Mouse (Mus musculus) layer of hippocampus, adult 2 months (tissue): ENCODE data around the gene ccdc198. TPM values are rescaled to one million over a fixed set of nuclear protein-coding genes. Genes with fewer than 3 reads are reported as not detected.

Experiments
- DNase-seq, 2 experiments: peaks; one replicate each; pipeline ENCODE4 v3.0.0; 2022; ENCODE audit warnings: low spot score in 2 of 2
- H3K27ac ChIP-seq: fragments of 200-600 bp; 2 replicates; pipeline ENCODE4 v1.8.1; 2022
- H3K4me3 ChIP-seq: fragments of 200-600 bp; 2 replicates; pipeline ENCODE4 v1.8.1; 2022; ENCODE audit warnings: mild to moderate bottlenecking
- CTCF ChIP-seq: fragments of 200-600 bp; conservative IDR thresholded peaks from 2 replicates; pipeline ENCODE4 v1.8.1; 2022; ENCODE audit warnings: antibody characterized with exemption, mild to moderate bottlenecking, moderate library complexity
- total RNA-seq, 2 experiments: library from RNA; stranded (reverse); gene quantifications; 2 replicates each; pipeline ENCODE4 v1.2.3; 2021

Gene ccdc198
- total RNA-seq, 2 experiments from 2014 or later, result not detected

DNA sequence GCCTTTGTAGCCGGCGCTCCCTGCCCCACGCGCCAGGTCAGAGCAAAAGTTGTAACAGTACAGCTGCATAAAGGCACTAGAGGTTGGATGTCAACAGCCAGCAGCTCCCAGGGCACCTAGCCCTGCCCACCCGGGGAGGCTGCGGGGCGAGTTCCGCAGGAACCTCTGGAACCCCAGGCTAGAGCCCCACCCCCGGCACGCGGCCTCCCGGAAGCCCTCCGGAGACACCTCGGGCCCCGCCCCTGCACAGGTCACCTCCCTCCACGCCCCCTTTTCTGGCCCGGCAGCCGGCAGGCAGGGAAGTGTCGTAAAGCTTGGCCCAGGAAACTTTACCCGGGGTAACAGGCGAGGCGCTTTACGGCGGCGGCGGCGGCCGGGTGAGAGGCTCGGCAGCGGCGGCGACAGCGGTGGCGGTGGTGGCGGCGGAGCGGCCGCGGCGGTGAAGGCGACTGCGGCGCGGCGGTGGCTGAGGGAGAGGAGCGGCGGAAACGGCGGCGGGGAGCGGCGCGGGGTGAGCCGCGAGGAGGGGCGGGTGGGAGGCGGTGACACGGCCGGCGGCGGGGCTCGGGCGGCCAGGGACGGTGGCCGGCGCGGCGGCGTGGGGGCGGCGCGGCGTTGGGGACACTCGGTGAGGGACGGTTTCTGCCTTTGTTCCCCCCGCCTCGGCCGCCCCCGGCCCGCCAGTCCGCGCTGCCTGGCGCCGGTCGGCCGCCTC, 73.2 kb downstream of the ccdc198 start, which contains the start of gene Naa30:
Gene Naa30, plus strand, starts transcription at position 360 of the 715 bp plus-strand sequence.
- peak within 1 kb of the TSS; percentile 94 for H3K27ac ChIP-seq
- TF ChIP-seq CTCF, result no peak
- peak; percentile 95 to 96 for DNase-seq
- H3K4me3 ChIP-seq, result peak within 1 kb of the TSS; percentile 68

DNA sequence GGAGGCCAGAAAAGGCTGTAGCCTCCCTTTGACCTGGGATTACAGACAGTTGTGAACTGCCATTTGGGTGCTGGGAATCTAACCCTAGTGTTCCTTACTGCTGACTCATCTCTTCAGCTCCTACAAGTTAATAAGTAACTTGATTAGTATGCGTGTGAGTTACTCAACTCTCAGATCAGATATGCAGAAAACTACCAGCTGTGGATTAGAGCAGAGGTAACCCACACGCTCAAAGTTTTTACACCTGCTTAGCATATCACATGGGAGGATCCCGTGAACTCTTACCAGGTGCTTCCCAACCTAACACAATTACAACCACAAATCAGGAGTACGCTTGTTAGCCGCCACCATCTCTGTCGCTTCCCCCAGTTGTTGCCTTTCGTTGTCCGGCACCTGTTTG, 74.0 kb downstream of the ccdc198 start:
- no peak for DNase-seq
- no peak for TF ChIP-seq CTCF
- Histone ChIP-seq H3K4me3 (peak overlapping the region; percentile 68), H3K27ac (peak overlapping the region; percentile 94)

Other genes with a start within 250 kb of the ccdc198 start
- gene Ap5m1, start 179.4 kb downstream of the ccdc198 start, total RNA-seq, result 10 to 100 TPM; 20.4 to 23.0 TPM
- 10 to 100 TPM; 52.2 to 55.6 TPM for gene Exoc5, start 178.8 kb downstream of the ccdc198 start, total RNA-seq
- 10 to 100 TPM; 38.5 to 45.2 TPM for gene Naa30, start 73.2 kb downstream of the ccdc198 start, total RNA-seq